Mouse (Mus musculus): ENCODE measurements at regions not wholly inside any gene's neighbourhood (a gene's known extent, or its start where the extent isn't known, plus 50 kb on each side); places are given as distances from the start of the nearest gene placed in this dataset.
"Not testable (repeated sequence)": the region's sequence is repeated elsewhere in the genome, so short reads cannot be mapped to it uniquely, and the experiment has no call there.

- in situ Hi-C loops (cut with MboI, MseI) = no loop called here
Measured at GRCm38 (mm10) chr6:6388835-6389440, 172.0 kb upstream of the Slc25a13 start.

- in situ Hi-C loops (cut with MboI, MseI) = no loop called here
Measured at GRCm38 (mm10) chr6:6387571-6387970, 170.6 kb upstream of the Slc25a13 start.

GRCm38 (mm10) chr6:6384971-6385370 lies 168.0 kb upstream of the Slc25a13 start:
- in situ Hi-C loops (cut with MboI, MseI) = no loop called here

GRCm38 (mm10) chr6:6384441-6384840 lies 167.5 kb upstream of the Slc25a13 start:
- in situ Hi-C loops (cut with MboI, MseI) = no loop called here

GRCm38 (mm10) chr6:6372421-6372820 lies 155.4 kb upstream of the Slc25a13 start:
- in situ Hi-C loops (cut with MboI, MseI) = no loop called here

- in situ Hi-C loops (cut with MboI, MseI) = no loop called here
Measured at GRCm38 (mm10) chr6:6371444-6372093, 154.6 kb upstream of the Slc25a13 start.

- in situ Hi-C loops (cut with MboI, MseI) = no loop called here
Measured at GRCm38 (mm10) chr6:6364037-6364436, 147.1 kb upstream of the Slc25a13 start.

GRCm38 (mm10) chr6:6362678-6363354 lies 145.8 kb upstream of the Slc25a13 start:
- in situ Hi-C loops (cut with MboI, MseI) = no loop called here

GRCm38 (mm10) chr6:6361181-6361580 lies 144.2 kb upstream of the Slc25a13 start:
- in situ Hi-C loops (cut with MboI, MseI) = not testable (repeated sequence)

GRCm38 (mm10) chr6:6357477-6357876 lies 140.5 kb upstream of the Slc25a13 start:
- in situ Hi-C loops (cut with MboI, MseI) = no loop called here

- in situ Hi-C loops (cut with MboI, MseI) = no loop called here
Measured at GRCm38 (mm10) chr6:6356967-6357366, 140.0 kb upstream of the Slc25a13 start.

GRCm38 (mm10) chr6:6335251-6335650 lies 118.3 kb upstream of the Slc25a13 start:
- in situ Hi-C loops (cut with MboI, MseI) = no loop called here

- in situ Hi-C loops (cut with MboI, MseI) = no loop called here
Measured at GRCm38 (mm10) chr6:6330271-6330670, 113.3 kb upstream of the Slc25a13 start.

GRCm38 (mm10) chr6:6325516-6325915 lies 108.5 kb upstream of the Slc25a13 start:
- in situ Hi-C loops (cut with MboI, MseI) = no loop called here

- in situ Hi-C loops (cut with MboI, MseI) = no loop called here
Measured at GRCm38 (mm10) chr6:6316725-6317124, 99.8 kb upstream of the Slc25a13 start.

- in situ Hi-C loops (cut with MboI, MseI) = no loop called here
Measured at GRCm38 (mm10) chr6:6313171-6313570, 96.2 kb upstream of the Slc25a13 start.

- in situ Hi-C loops (cut with MboI, MseI) = no loop called here
Measured at GRCm38 (mm10) chr6:6310213-6310612, 93.2 kb upstream of the Slc25a13 start.

- in situ Hi-C loops (cut with MboI, MseI) = no loop called here
Measured at GRCm38 (mm10) chr6:6307618-6308017, 90.6 kb upstream of the Slc25a13 start.

GRCm38 (mm10) chr6:6303767-6304166 lies 86.8 kb upstream of the Slc25a13 start:
- in situ Hi-C loops (cut with MboI, MseI) = no loop called here

GRCm38 (mm10) chr6:6301001-6301510 lies 84.1 kb upstream of the Slc25a13 start:
- in situ Hi-C loops (cut with MboI, MseI) = no loop called here

GRCm38 (mm10) chr6:6298867-6299852 lies 82.2 kb upstream of the Slc25a13 start:
- in situ Hi-C loops (cut with MboI, MseI) = no loop called here

GRCm38 (mm10) chr6:6295551-6295950 lies 78.6 kb upstream of the Slc25a13 start:
- in situ Hi-C loops (cut with MboI, MseI) = not testable (repeated sequence)
